Mouse (Mus musculus): ENCODE results near the gene Zfp322a.
"Not testable (repeated sequence)": the region's sequence is repeated elsewhere in the genome, so short reads cannot be mapped to it uniquely, and the experiment has no call there.

The Zfp322a gene

DNA sequence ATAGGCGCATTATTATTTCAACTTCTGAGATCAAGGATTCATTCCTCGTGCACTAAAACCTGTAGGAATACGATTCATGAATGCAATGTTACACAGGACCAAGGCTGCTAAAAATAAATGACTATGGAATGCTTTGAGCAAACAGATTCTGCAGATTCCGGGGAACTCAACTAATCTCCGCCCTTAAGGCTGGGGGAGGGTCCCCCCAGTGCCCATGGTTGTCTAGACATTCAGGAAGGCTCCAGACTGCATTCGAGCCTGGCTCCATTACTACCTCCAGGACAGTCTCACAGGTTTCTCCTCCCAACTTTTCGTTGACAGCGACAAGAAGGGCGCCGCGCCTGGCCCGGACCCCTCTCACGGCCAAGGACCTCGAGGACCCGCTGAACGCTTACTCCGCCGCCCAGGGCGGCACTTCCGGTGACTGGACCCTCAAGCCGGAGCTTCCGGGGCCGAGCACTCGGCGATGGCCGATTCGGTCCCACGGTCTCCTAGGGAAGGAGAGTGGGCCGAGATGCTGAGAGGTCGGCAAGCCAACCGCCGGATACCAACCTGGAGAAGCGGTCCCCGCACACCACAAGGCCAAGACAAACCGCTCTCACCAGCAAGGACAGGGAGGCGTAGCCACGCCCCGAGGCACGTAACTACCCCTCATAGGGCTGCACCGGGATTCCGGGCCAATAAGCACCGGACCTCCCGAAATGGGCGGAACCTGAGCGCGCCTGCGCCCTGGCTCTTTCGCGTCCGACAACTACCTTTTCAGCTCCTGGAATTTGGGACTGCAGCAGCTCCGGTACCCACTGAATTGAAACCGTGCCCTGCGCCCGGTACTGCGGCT lies at the start of gene Zfp322a:
TSS of gene Zfp322a (minus strand) at position 626 of the 838 bp plus-strand sequence.
- peak; percentile 97 for DNase-seq (ENCODE audit: low read depth)

GRCm38 (mm10) chr13:23412630-23413521 lies 43.9 kb upstream of the Zfp322a start:
- DNase-seq (ENCODE audit: low read depth): peak; percentile 76

GRCm38 (mm10) chr13:23412211-23412629 lies 43.2 kb upstream of the Zfp322a start:
- no peak for DNase-seq (ENCODE audit: low read depth)

- DNase-seq (ENCODE audit: low read depth): peak; percentile 39
Measured at GRCm38 (mm10) chr13:23411311-23412210, 42.6 kb upstream of the Zfp322a start.

GRCm38 (mm10) chr13:23410632-23411031 lies 41.6 kb upstream of the Zfp322a start:
- no peak for DNase-seq (ENCODE audit: low read depth)

GRCm38 (mm10) chr13:23402626-23403025 lies 33.6 kb upstream of the Zfp322a start:
- DNase-seq (ENCODE audit: low read depth): peak; percentile 28

DNA sequence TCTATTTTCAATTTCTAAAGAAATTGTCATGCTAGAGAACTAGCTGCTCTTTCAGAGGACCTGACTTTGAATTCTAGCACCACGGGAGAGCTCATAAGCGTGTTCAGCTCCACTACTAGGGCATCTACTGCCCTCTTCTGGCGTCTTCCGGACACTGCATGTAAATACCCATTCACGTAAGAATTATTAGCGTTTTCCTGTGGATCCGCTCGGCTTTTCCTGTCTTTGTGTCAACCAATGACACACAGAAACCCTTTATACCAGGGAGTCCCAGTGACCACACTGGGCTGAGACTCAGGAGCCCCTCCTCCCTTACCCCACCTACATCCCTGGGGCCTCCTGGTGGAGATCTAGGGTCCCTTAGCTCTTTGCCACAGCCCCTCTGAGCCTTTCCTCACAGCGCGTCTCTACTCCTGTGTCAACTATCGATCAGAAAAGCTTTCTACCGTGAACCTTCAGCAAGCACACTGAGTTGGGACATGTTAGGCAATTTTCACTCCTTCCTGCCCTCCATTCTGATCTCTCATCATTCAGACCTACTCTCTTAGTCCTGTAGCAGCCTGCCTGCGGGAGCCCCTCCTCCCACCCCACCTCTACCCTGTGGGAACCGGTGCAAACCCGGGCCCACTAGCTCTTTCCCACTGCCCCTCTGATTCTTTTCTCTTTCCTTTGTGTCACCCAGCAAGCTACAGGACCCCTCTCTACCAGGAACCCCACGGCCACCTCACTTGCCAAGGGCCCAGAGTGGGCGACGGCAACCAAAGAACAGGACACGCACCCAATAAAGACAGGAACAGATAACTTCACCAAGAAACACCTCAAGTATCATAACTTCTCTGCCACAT lies 32.9 kb upstream of the Zfp322a start:
- peak; percentile 97 for DNase-seq (ENCODE audit: low read depth)

GRCm38 (mm10) chr13:23400771-23401682 lies 32.0 kb upstream of the Zfp322a start:
- DNase-seq (ENCODE audit: low read depth): peak; percentile 63

DNA sequence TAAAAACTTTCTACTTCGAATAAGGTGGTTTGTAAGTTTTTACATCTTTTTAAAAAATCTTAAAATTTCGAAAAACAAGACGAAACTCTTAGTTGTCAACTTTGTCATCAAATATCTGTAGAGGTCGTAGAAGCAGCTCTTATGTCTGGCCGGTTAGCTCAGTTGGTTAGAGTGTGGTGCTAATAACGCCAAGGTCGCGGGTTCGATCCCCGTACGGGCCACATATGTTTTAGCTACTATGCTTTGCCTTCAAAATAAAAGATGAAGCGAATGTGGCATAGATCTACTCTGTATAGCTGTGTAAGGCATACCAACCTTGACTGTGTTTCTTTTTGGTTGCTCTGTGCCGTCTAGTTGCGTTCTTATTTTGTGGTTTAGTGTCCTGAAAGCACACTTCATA lies 27.9 kb upstream of the Zfp322a start:
- DNase-seq (ENCODE audit: low read depth): not testable (repeated sequence)

- DNase-seq (ENCODE audit: low read depth): no peak
Measured at GRCm38 (mm10) chr13:23396246-23396703, 27.3 kb upstream of the Zfp322a start.

DNA sequence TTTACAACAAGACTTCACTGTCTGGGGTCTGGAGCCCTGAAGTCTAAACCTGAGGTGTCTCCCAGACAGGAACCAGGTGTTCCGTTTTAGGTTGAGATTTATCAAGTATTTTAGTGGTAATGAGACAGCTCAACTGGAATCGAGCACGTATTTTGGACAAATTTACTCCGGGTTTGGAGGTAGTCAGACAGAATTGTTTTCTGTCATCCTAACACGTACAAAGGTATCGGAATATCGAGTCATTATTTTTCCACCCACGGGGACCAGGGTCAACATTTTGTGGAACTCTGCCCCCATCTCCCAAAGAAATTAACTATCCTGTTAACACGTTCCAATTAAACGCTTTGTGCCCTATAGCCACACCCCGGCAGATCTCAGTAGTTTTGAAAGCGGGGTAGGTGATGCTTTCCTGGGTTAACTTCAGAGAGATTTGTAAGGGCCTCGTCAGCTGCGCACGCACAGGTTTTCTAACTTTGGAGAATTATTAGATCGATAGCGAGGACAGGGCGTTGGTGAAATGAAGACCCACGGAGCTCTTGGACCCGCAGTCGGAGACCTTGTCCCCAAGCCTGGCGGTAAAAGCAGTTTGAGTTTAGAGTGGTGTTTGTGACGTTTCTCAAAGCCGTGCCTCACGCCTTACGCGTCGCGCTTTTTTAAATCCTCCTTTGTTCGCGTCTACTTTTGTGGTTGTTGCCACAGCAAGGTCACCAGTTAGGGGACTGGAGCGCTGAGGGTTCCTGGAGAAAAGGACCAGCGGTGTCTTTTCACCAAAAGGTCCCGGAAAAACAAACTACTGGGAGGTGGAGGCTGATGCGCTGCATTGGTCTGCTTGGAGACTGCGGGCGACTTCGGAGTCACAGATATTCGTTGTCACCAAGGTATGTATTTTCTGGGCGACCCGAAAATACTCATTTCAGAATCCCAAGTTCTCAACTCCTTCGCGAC lies 26.6 kb upstream of the Zfp322a start:
- no peak for DNase-seq (ENCODE audit: low read depth)

DNA sequence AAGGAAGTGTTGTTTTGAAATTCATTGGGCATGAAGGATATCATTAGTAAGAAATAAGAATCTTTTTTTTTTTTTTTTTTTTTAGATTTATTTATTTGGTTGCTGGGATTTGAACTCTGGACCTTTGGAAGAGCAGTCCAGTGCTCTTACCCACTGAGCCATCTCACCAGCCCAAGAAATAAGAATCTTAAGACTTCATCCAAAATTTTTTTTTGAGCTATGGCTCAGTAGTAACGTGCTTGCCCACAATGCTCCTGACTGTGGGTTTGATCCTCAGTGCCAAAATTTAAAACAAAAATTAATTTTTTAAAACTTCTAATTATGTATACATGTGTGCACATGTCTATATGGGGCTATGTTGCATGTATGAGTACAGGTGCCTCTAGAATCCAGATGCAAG lies 18.5 kb upstream of the Zfp322a start:
- no peak for DNase-seq (ENCODE audit: low read depth)

DNA sequence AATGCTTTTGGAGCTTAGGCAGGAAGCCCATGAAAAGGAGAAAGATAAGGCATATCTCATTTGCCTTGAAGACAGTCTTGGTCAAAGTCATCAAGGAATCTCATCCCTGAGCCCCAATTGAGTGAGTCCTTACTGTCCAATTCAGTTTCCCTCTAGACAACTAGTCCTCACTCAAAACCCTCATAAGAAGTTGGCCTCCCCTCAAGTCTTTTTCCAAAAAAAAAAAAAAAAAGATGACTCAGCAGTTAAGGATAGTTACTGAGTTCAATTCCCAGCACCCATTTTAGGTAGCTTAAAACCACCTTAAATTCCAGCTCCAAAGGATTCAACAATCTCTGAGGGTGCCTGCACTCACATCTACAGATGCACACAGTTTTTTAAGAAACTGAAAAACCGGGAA lies 14.1 kb upstream of the Zfp322a start:
- DNase-seq (ENCODE audit: low read depth): no peak

DNA sequence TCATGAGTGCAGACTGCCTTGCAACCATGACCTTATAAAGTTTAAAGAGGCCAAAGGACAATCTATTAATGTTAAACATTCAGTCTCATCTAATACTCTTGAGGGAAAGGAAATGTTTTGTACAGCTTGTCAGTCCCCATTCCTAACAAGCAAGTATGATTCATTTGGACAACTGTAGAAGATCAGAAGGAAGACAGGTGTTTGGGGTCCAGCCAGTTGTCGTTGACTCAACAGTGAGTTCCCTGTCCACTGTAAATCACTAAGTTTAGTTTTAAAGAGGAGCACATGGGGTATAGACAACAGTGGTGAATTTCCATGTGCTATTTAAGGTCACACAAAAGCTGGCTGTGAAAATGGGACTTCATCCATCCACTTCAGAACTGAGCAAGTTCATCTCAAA lies 3.4 kb upstream of the Zfp322a start:
- no peak for DNase-seq (ENCODE audit: low read depth)

DNA sequence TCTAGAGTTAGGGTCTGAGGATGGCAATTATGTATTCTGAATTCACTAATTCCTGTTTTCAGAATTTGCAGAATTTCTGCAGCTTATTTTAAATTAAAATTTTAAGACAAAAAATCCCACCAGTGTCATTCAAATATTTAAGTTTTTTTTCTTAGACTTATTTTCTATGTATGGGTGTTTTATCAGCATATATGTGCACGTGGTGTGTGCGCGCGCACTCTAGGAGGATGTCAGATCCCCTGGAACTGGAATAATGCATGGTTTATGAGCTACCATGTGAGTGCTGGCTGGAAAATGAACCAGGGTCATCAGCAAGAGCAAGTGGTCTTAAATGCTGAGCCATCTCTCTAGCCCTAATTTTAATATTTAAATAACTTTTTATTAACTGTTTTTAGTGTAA lies 1.1 kb upstream of the Zfp322a start:
- DNase-seq (ENCODE audit: low read depth): no peak

DNA sequence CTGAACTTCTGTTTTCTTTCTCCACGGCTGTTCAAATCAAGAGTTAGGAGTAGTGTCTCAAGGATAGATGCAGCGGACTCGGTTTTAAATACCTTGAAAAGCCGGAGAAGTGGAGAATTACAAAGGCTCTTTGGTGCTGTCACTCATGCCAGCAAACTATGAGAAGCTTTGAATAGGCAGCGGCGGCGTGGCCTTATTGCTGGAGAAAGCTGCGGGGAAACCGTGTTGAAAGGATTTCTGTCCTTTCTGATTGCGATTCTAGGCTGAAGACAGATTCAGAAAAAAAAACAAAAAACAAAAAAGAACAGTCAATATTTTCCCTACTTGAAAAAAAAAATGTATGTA lies 385 bp upstream of the Zfp322a start:
- no peak for DNase-seq (ENCODE audit: low read depth)

DNA sequence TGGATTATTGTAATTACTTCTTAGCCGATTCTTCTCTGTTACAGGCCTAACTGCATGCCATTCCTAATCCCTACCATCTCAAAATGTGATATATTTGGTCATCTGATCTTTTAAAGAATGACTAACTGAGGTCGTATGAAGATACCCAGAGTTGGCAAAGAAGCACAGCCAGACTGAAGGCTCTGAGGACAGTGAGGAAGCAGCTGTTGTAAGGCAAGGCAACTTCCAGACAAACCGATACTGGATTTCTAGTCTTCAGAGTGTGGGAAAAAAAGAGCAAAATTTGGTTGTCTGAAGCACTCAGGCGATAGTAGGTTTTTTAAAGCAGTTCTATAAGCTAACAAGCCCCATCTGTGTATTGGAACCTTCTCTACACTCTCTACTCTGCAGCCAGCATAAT lies 7.5 kb downstream of the Zfp322a start:
- no peak for DNase-seq (ENCODE audit: low read depth)

DNA sequence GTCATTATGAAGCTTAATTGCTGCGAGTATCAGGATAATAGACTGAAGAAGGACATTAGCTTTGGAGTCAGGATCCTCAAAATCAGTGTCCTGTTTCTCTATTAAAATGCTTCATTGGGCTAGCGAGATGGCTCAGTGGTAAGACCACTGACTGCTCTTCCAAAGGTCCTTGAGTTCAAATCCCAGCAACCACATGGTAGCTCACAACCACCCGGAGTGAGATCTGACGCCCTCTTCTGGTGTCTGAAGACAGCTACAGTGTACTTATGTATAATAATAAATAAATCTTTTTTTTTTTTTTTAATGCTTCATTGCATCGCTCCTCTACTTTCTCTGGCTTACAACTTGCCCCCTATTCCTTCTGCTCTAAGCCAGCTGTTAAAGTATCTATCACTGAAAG lies 14.5 kb downstream of the Zfp322a start:
- not testable (repeated sequence) for DNase-seq (ENCODE audit: low read depth)

Measured in NIH3T3 (cell line).